Mouse (Mus musculus) CH12.LX (cell line): ENCODE data around the gene Phyh.

Experiments used
- CTCF ChIP-seq, 2 experiments: IDR thresholded peaks in 1 of 2; conservative IDR thresholded peaks in 1 of 2; 2 replicates each; pipeline ENCODE4 v1.5.1; 2011 to 2012; ENCODE audit warnings: low read depth in 2 of 2, low read length in 2 of 2, improper control_type of control experiment in 1 of 2, inconsistent platforms in 1 of 2, mild to moderate bottlenecking in 1 of 2, moderate library complexity in 1 of 2
- EP300 ChIP-seq: IDR thresholded peaks from 2 replicates; pipeline ENCODE4 v1.6.1; 2011; ENCODE audit warnings: low read length, improper control_type of control experiment
- ETS1 ChIP-seq: conservative IDR thresholded peaks from 2 replicates; pipeline ENCODE4 v1.6.1; 2012; ENCODE audit warnings: low read depth, mild to moderate bottlenecking, inconsistent platforms, low read length, improper control_type of control experiment, moderate library complexity
- KAT2A ChIP-seq: IDR thresholded peaks from 2 replicates; pipeline ENCODE4 v1.6.1; 2012; ENCODE audit warnings: low read length, improper control_type of control experiment, inconsistent platforms; ENCODE audit not compliant: insufficient replicate concordance
- MEF2A ChIP-seq: IDR thresholded peaks from 2 replicates; pipeline ENCODE4 v1.6.1; 2014; ENCODE audit warnings: low read depth, mild to moderate bottlenecking, inconsistent platforms, low read length, improper control_type of control experiment, borderline replicate concordance
- NRF1 ChIP-seq: IDR thresholded peaks from 2 replicates; pipeline ENCODE4 v1.6.1; 2014; ENCODE audit warnings: low read depth, mild to moderate bottlenecking, inconsistent platforms, low read length, improper control_type of control experiment, moderate library complexity
- POLR2A ChIP-seq: IDR thresholded peaks from 2 replicates; pipeline ENCODE4 v1.6.1; 2011; ENCODE audit warnings: low read depth, mild to moderate bottlenecking, improper control_type of control experiment, low read length
- USF1 ChIP-seq: IDR thresholded peaks from 2 replicates; pipeline ENCODE4 v1.6.1; 2014; ENCODE audit warnings: low read depth, mild to moderate bottlenecking, inconsistent platforms, low read length, improper control_type of control experiment
- ZKSCAN1 ChIP-seq: IDR thresholded peaks from 2 replicates; pipeline ENCODE4 v1.6.1; 2012; ENCODE audit warnings: low read depth, inconsistent platforms, low read length, improper control_type of control experiment, borderline replicate concordance
- ZNF384 ChIP-seq: IDR thresholded peaks from 2 replicates; pipeline ENCODE4 v1.6.1; 2012; ENCODE audit warnings: low read depth, low read length, improper control_type of control experiment, inconsistent platforms

DNA sequence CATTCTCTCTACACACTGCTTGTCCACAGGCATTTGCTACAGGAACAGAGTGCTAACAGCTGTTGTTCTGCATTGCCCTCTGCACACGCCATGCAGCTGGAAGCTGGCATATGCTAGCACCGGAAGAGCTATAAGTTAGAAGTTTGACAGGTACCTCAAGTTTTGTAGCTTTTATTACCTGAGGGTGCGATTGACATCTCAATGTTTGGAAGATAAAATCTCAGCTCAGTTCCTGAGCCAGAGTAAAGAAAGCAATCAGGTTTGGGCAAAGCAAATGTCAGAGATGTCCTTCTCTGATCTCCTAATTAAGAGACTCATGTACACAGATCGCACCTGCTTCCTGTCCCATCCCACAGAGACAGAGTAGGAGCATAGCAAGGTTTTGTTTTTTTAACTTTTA is 68.0 kb downstream of the Phyh start:
- TF ChIP-seq ZNF384 (no peak), CTCF (conservative IDR thresholded peaks at IDR 0.05 in 1 of 2, IDR thresholded peaks at IDR 0.05 in 1 of 2; ENCODE audit: low read depth in 2 of 2, low read length in 2 of 2) (no peak), POLR2A (no peak), ZKSCAN1 (no peak), EP300 (no peak), USF1 (no peak), MEF2A (no peak), ETS1 (no peak), NRF1 (no peak), KAT2A (no peak)
